Mouse (Mus musculus) ES-Bruce4 (cell line): ENCODE data around the gene Lpcat4.

Experiments
- CTCF ChIP-seq: IDR thresholded peaks from one replicate; pipeline ENCODE4 v1.8.1; 2011; ENCODE audit warnings: low read depth, low read length
- EP300 ChIP-seq: IDR thresholded peaks from 2 replicates; pipeline ENCODE4 v1.6.1; 2011; ENCODE audit warnings: low read depth, low read length; ENCODE audit not compliant: insufficient read depth
- POLR2A ChIP-seq: IDR thresholded peaks from one replicate; pipeline ENCODE4 v1.8.1; 2011; ENCODE audit warnings: low read length; ENCODE audit not compliant: insufficient read depth

GRCm38 (mm10) chr2:112266780-112267179 lies 27.5 kb downstream of the Lpcat4 start:
- TF ChIP-seq EP300 (no peak), POLR2A (no peak), CTCF (no peak)
